Mouse (Mus musculus) hindbrain, embryonic 16.5 days (tissue): ENCODE results near the gene Tfap4. TPM values are rescaled to one million over a fixed set of nuclear protein-coding genes. Genes with fewer than 3 reads are reported as not detected.
A peak's percentile ranks its signal among the peaks of the same experiment; 100 is the strongest.
"Not testable (repeated sequence)": the region's sequence is repeated elsewhere in the genome, so short reads cannot be mapped to it uniquely, and the experiment has no call there.

Source experiments
- ATAC-seq: fragments of 200-750 bp; cut with Nextera tagmentation; 2 replicates; pipeline ENCODE4 v1.8.0; 2017; ENCODE audit warnings: moderate TSS enrichment, moderate library complexity
- H3K27ac ChIP-seq: fragments of 300-500 bp; sonication (generic); 2 replicates; pipeline ENCODE4 v1.5.1; 2014; ENCODE audit warnings: low read depth, mild to moderate bottlenecking, control low read depth, low read length, moderate library complexity
- H3K27me3 ChIP-seq: fragments of 300-500 bp; sonication (generic); replicated peaks from 2 replicates; pipeline ENCODE4 v1.6.1; 2014; ENCODE audit warnings: low read length; ENCODE audit not compliant: control insufficient read depth, insufficient read depth
- H3K36me3 ChIP-seq: fragments of 300-500 bp; sonication (generic); 2 replicates; pipeline ENCODE4 v1.6.1; 2014; ENCODE audit warnings: mild to moderate bottlenecking, low read length, moderate library complexity, mixed read lengths; ENCODE audit not compliant: control insufficient read depth, insufficient read depth
- H3K4me1 ChIP-seq: fragments of 300-500 bp; sonication (generic); 2 replicates; pipeline ENCODE4 v1.6.1; 2014; ENCODE audit warnings: low read depth, low read length; ENCODE audit not compliant: control insufficient read depth, insufficient read depth
- H3K4me2 ChIP-seq: fragments of 300-500 bp; sonication (generic); 2 replicates; pipeline ENCODE4 v1.6.1; 2014; ENCODE audit warnings: mild to moderate bottlenecking, low read length, control low read depth, moderate library complexity
- H3K4me3 ChIP-seq: fragments of 300-500 bp; sonication (generic); 2 replicates; pipeline ENCODE4 v1.5.1; 2014; ENCODE audit warnings: mild to moderate bottlenecking, low read length, control low read depth, moderate library complexity
- H3K9ac ChIP-seq: fragments of 300-500 bp; sonication (generic); 2 replicates; pipeline ENCODE4 v1.6.1; 2014; ENCODE audit warnings: low read depth, mild to moderate bottlenecking, control low read depth, low read length, moderate library complexity
- H3K9me3 ChIP-seq: fragments of 300-500 bp; sonication (generic); 2 replicates; pipeline ENCODE4 v1.6.1; 2014; ENCODE audit warnings: mild to moderate bottlenecking, low read length, moderate library complexity; ENCODE audit not compliant: control insufficient read depth
- WGBS: fragments of 180-500 bp; shearing (Covaris S2); extraction: QIAGEN DNeasy Blood & Tissue Kit; methylation state at CpG from one replicate; pipeline ENCODE4 v1.1.7; 2014; 5-methylcytosine and 5-hydroxymethylcytosine counted together
- polyA plus RNA-seq: library from polyadenylated mRNA; unstranded; fragments of >200 nt; fragmentation: Nextera tagmentation; extraction: Ambion mirVana; gene quantifications from 2 replicates; pipeline ENCODE4 v1.2.1, GENCODE M21; 2015

Tfap4 gene
- polyA plus RNA-seq, 1 experiment from 2014 or later, result 8.5 TPM

DNA sequence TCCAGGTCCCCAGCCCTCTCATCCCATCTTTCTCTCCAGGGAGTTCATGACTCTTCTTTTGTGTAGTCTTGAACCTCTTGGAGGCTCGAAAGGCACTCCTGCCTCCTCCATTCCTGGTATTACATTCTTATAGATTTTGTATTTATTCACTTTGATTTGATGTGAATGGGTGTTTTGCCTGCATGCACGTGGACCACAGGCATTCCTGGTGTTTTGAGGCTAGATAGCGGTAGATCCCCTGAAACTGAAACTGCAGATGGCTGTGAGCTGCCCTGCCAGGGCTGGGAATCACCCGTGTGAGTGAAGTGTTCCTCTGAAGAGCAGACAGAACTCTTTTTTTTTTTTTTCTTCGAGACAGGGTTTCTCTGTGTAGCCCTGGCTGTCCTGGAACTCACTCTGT lies 24.8 kb upstream of the Tfap4 start:
- WGBS, result 88% methylated on average over 5 of the region's 5 CpGs

DNA sequence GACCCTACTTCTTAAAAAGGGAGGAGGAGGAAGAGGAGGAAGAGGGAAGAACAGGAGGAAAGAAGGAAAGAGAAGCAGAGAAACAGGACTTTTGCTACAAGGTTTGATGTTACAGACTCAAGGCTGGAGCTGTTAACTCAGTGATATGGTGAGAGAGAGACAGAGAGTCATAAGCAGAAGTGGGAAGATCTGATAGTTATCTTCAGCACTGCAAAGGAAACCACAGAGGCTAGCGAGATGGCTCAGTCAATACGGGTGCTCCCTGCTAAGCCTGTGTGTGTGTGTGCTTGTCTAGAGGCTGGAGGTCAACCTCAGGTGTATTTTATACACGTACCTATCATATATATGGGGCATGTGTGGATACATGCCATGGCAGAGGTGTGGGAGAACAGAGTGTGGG lies 24.2 kb upstream of the Tfap4 start:
- H3K9me3 ChIP-seq, result no peaks in the 10 kb centered on the region
- no peaks in the 10 kb centered on the region for H3K36me3 ChIP-seq
- no peak overlapping the region for H3K4me3 ChIP-seq
- H3K4me1 ChIP-seq, result peaks cover 8% of the 10 kb centered on the region; the same call in 1 of the 2 replicates
- H3K9ac ChIP-seq, result no peak overlapping the region
- no peak overlapping the region for H3K27ac ChIP-seq
- no peaks in the 10 kb centered on the region for H3K27me3 ChIP-seq
- 83% methylated on average over 3 of the region's 3 CpGs for WGBS
- no peak for ATAC-seq
- H3K4me2 ChIP-seq, result no peak overlapping the region

More for the DNA sequence above, 24.8 kb upstream of the Tfap4 start:
- H3K9ac ChIP-seq, result no peak overlapping the region
- ATAC-seq, result no peak
- no peak overlapping the region for H3K27ac ChIP-seq
- peaks cover 8% of the 10 kb centered on the region; the same call in 1 of the 2 replicates for H3K4me1 ChIP-seq
- no peaks in the 10 kb centered on the region for H3K9me3 ChIP-seq
- H3K36me3 ChIP-seq, result no peaks in the 10 kb centered on the region
- H3K4me2 ChIP-seq, result no peak overlapping the region
- H3K4me3 ChIP-seq, result no peak overlapping the region
- no peaks in the 10 kb centered on the region for H3K27me3 ChIP-seq

DNA sequence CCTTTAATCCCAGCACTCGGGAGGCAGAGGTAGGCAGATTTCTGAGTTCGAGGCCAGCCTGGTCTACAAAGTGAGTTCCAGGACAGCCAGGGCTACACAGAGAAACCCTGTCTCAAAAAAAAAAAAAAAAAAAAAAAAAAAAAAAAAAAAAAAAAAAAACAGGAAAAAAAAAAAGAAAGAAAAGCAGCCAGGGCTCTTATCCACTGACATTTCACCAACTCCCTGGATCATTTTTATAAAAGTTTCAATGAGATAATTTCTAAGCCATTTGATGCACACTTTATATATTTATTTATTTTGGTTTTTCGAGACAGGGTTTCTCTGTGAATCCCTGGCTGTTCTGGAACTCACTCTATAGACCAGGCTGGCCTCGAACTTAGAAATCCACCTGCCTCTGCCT lies 21.5 kb upstream of the Tfap4 start:
- WGBS, result over 99% methylated on average over 4 of the region's 4 CpGs
- not testable (repeated sequence) for H3K9me3 ChIP-seq, H3K9ac ChIP-seq, H3K36me3 ChIP-seq, H3K4me3 ChIP-seq, H3K27ac ChIP-seq, H3K4me1 ChIP-seq, H3K4me2 ChIP-seq, H3K27me3 ChIP-seq, ATAC-seq

DNA sequence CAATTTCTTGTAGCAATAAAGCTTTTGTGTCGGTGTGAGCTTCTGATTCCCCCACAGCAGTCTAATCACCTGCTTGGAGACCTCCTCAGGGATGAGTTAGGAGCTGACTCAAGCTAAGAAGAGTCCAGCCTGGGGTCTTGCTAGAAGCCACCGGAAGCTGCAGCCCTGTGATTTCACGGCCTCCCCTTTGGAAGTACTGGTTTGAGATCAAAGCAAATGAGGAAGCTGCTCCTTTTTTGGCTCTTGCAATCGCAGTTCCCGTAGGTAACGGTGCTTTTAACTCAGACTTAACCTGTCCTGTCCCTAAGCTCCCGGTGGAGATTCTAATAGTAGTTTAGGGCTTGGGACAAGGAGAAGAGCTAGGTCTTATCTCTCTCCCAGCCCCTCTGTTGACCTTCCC lies 19.0 kb upstream of the Tfap4 start:
- 72% methylated on average over 7 of the region's 7 CpGs for WGBS
- H3K27ac ChIP-seq, result no peak overlapping the region
- H3K4me1 ChIP-seq, result no peaks in the 10 kb centered on the region
- ATAC-seq, result no peak
- no peaks in the 10 kb centered on the region for H3K27me3 ChIP-seq
- no peaks in the 10 kb centered on the region for H3K9me3 ChIP-seq
- no peak overlapping the region for H3K4me3 ChIP-seq
- H3K4me2 ChIP-seq, result no peak overlapping the region
- no peak overlapping the region for H3K9ac ChIP-seq
- H3K36me3 ChIP-seq, result no peaks in the 10 kb centered on the region

DNA sequence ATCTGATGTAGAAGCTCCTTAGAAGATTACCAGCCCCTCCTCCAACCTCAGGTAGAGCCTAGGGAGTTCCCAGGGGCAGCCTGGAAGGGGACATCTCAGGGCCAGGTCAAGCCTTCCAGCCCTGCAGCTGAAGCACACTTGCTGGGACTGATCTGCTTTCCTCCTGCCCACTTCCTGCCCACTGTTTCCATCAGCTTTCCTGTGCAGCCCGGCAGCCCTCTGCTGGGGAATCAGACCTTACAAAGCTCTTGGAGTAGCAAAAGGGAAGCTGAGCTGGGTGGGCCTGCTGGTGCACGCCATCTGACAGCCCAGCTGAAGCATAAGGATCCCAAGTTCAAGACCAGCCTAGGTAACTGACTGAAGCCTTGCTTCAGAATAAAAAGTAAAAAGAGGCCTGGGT lies 17.2 kb upstream of the Tfap4 start:
- H3K27me3 ChIP-seq, result no peaks in the 10 kb centered on the region
- H3K9ac ChIP-seq, result no peak overlapping the region
- no peaks in the 10 kb centered on the region for H3K36me3 ChIP-seq
- no peak for ATAC-seq
- H3K4me2 ChIP-seq, result no peak overlapping the region
- no peaks in the 10 kb centered on the region for H3K9me3 ChIP-seq
- 50% methylated on average over 2 of the region's 2 CpGs for WGBS
- no peaks in the 10 kb centered on the region for H3K4me1 ChIP-seq
- H3K27ac ChIP-seq, result no peak overlapping the region
- no peak overlapping the region for H3K4me3 ChIP-seq

DNA sequence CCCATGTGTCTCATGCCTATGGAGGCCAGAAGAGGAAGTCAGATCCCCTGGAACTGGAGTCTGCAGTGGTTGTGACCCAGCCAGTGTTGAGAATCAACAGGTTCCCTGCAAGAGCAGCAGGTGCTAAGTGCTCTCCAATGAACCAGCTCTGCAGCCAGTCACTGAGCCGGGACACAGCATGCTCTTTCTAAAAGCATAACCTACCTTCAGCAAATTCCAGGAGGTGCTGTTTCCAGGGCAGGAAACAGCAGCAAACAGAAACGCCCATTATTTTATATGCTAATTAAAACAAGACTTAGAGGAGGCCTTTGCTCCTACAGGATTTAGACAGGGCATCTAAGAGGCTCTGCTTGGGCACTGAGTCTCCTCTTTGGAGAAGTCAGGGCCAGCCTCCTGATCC lies 16.4 kb upstream of the Tfap4 start:
- Histone ChIP-seq H3K9ac (no peak overlapping the region), H3K27ac (no peak overlapping the region), H3K27me3 (no peaks in the 10 kb centered on the region), H3K36me3 (no peaks in the 10 kb centered on the region), H3K4me1 (no peaks in the 10 kb centered on the region), H3K4me3 (no peak overlapping the region), H3K9me3 (no peaks in the 10 kb centered on the region), H3K4me2 (no peak overlapping the region)
- 55% methylated on average over 2 of the region's 2 CpGs for WGBS
- ATAC-seq, result no peak

DNA sequence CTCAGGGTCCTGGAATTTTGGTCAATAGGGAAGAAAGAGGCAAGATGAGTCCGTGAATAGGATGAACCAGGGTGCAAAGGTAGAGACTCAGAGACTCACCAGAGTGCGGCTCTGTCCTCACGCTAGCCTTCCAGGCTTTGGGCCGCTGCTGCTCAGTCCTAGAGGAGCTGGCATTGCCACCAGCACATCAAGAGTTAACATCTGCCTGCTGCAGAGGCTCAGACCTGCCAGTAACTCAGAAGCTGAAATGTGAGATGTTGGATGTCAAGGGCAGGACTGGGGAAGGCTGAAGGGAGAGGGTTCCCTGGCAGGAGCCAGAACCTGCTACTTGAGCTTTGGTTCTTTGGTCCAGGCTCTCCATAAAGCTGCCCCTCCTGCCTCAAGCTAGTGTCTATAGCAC lies 11.1 kb upstream of the Tfap4 start:
- WGBS, result 67% methylated on average over 4 of the region's 4 CpGs
- no peak for ATAC-seq
- no peaks in the 10 kb centered on the region for H3K27me3 ChIP-seq
- no peaks in the 10 kb centered on the region for H3K9me3 ChIP-seq
- no peak overlapping the region; the same call in 1 of the 2 replicates for H3K9ac ChIP-seq
- no peak overlapping the region for H3K4me2 ChIP-seq
- H3K4me3 ChIP-seq, result no peak overlapping the region
- H3K4me1 ChIP-seq, result no peaks in the 10 kb centered on the region
- H3K27ac ChIP-seq, result no peak overlapping the region
- H3K36me3 ChIP-seq, result no peaks in the 10 kb centered on the region

DNA sequence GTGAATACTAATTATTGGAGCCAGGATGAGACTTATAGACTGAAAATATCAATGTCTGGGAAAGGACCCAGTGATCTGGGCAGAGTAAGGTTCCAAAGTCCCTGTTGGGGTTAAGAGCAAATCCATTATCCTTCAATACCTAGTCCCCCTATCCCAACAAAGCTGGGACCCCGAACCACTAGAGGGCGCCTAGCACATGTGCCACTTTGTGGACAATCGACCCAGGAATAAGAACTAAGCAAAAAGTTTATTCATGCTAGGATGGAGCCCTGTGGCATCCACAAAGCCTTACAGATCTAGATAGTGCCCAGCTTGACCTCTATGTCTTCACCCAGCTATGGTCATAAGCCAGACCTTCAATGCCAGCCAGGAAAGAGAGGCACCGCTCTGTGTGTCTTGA lies 8.3 kb upstream of the Tfap4 start:
- H3K9ac ChIP-seq, result no peak overlapping the region
- H3K36me3 ChIP-seq, result no peaks in the 10 kb centered on the region
- no peak overlapping the region for H3K27ac ChIP-seq
- no peak for ATAC-seq
- 21% methylated on average over 4 of the region's 4 CpGs for WGBS
- H3K4me2 ChIP-seq, result no peak overlapping the region
- no peaks in the 10 kb centered on the region for H3K9me3 ChIP-seq
- H3K4me1 ChIP-seq, result no peaks in the 10 kb centered on the region
- no peaks in the 10 kb centered on the region for H3K27me3 ChIP-seq
- no peak overlapping the region for H3K4me3 ChIP-seq

DNA sequence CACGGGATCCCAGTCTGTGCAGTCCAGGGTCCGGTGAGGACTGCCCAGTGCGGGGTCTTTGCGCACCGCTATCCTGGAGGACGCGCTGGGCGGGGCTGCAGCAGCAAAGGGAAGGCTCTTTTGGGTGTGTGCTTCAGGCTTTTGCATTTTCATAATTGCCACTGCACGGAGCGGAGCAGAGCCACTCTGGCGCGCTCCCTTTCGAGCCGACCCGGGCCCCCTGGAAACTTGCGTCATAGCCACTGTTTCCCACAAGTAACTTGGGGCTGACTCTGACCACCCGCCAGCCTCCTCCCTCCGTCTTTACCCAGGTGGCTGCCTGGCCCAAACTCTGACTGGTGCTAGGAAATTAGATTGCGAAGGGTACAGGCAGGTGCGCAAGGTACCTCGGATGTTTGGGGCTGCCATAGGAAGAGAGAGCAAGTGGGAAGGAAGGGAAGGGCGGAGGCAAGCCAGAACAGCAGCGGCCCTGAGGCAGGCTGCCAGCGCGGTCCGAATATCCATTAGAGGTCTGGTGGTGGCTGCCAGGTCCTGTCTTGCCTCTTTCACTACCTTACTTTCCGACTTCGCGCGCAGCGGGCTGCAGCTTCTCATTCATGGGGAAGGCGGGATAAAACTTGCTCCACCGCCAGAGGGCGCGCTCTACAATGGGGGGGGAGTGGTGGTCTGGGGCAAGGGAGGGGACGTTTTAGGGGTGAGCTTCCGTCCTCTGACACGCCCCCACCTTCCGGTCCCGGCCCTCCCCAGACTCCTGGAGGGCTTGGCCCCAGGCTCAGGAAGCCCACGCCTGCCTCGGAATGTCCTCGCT lies 695 bp upstream of the Tfap4 start:
- H3K9me3 ChIP-seq, result no peaks in the 10 kb centered on the region
- H3K4me2 ChIP-seq, result peak overlapping the region; percentile 89
- H3K4me3 ChIP-seq, result peak overlapping the region; percentile 73
- H3K27me3 ChIP-seq, result no peaks in the 10 kb centered on the region
- H3K27ac ChIP-seq, result peak overlapping the region; percentile 96
- peak; percentile 37 for ATAC-seq
- 1% methylated on average over 40 of the region's 43 CpGs for WGBS
- peak overlapping the region; percentile 83 for H3K9ac ChIP-seq
- peaks cover 10% of the 10 kb centered on the region for H3K4me1 ChIP-seq
- no peaks in the 10 kb centered on the region for H3K36me3 ChIP-seq
